Mouse (Mus musculus) MEL (cell line): ENCODE results near the gene Gm6993. TPM values are rescaled to one million over a fixed set of nuclear protein-coding genes. Genes with fewer than 3 reads are reported as not detected.

Experiments used
- DNase-seq: peaks from one replicate; pipeline ENCODE4 v3.0.0; 2011; ENCODE audit warnings: low read depth, low spot score
- H3K27ac ChIP-seq: 2 replicates; pipeline ENCODE4 v1.5.1; 2012; ENCODE audit warnings: low read depth, mild to moderate bottlenecking, control low read depth, low read length, moderate library complexity; ENCODE audit not compliant: control insufficient read depth
- H3K27me3 ChIP-seq, 2 experiments: fragments of 150-350 bp in 1 of 2; sonication (generic) in 1 of 2; 2 replicates each; pipeline ENCODE4 v1.6.1; 2012; ENCODE audit warnings: low read length in 2 of 2, mild to moderate bottlenecking in 2 of 2, improper control_type of control experiment in 1 of 2, moderate library complexity in 1 of 2; ENCODE audit not compliant: insufficient read depth in 2 of 2, control insufficient read depth in 1 of 2
- H3K36me3 ChIP-seq, 2 experiments: 2 replicates each; pipeline ENCODE4 v1.6.1; 2012 to 2014; ENCODE audit warnings: low read length in 2 of 2, improper control_type of control experiment in 1 of 2, inconsistent platforms in 1 of 2, mild to moderate bottlenecking in 1 of 2; ENCODE audit not compliant: insufficient read depth in 2 of 2, control insufficient read depth in 1 of 2
- H3K4me1 ChIP-seq, 2 experiments: fragments of 150-350 bp in 1 of 2; sonication (generic) in 1 of 2; 2 replicates each; pipeline ENCODE4 v1.6.1; 2012; ENCODE audit warnings: low read length in 2 of 2, improper control_type of control experiment in 1 of 2, mild to moderate bottlenecking in 1 of 2; ENCODE audit not compliant: insufficient read depth in 2 of 2, control insufficient read depth in 1 of 2
- H3K4me3 ChIP-seq, 2 experiments: fragments of 150-350 bp in 1 of 2; sonication (generic) in 1 of 2; 2 replicates each; pipeline ENCODE4 v1.5.1; 2012; ENCODE audit warnings: low read depth in 2 of 2, low read length in 2 of 2, mild to moderate bottlenecking in 2 of 2, moderate library complexity in 2 of 2, control low read depth in 1 of 2, improper control_type of control experiment in 1 of 2; ENCODE audit not compliant: control insufficient read depth in 1 of 2, insufficient read depth in 1 of 2
- H3K79me2 ChIP-seq: 2 replicates; pipeline ENCODE4 v1.6.1; 2012; ENCODE audit warnings: mild to moderate bottlenecking, low read length, moderate library complexity; ENCODE audit not compliant: control insufficient read depth, poor library complexity, insufficient read depth
- H3K9ac ChIP-seq: 2 replicates; pipeline ENCODE4 v1.6.1; 2012; ENCODE audit warnings: low read depth, mild to moderate bottlenecking, control low read depth, low read length, moderate library complexity; ENCODE audit not compliant: control insufficient read depth, poor library complexity, severe bottlenecking
- H3K9me3 ChIP-seq: fragments of 150-350 bp; sonication (generic); replicated peaks from 2 replicates; pipeline ENCODE4 v1.6.1; 2012; ENCODE audit warnings: mild to moderate bottlenecking, low read length, improper control_type of control experiment, moderate library complexity; ENCODE audit not compliant: insufficient read depth
- CHD2 ChIP-seq: IDR thresholded peaks from 2 replicates; pipeline ENCODE4 v1.6.1; 2011; ENCODE audit warnings: low read length, improper control_type of control experiment
- E2F4 ChIP-seq: IDR thresholded peaks from 2 replicates; pipeline ENCODE4 v1.6.1; 2011; ENCODE audit warnings: low read depth, low read length, improper control_type of control experiment, borderline replicate concordance
- MAFK ChIP-seq: IDR thresholded peaks from 2 replicates; pipeline ENCODE4 v1.6.1; 2011; ENCODE audit warnings: low read depth, mild to moderate bottlenecking, low read length, improper control_type of control experiment, borderline replicate concordance
- MAZ ChIP-seq: IDR thresholded peaks from 2 replicates; pipeline ENCODE4 v1.6.1; 2012; ENCODE audit warnings: low read depth, mild to moderate bottlenecking, inconsistent platforms, low read length, improper control_type of control experiment
- MEF2A ChIP-seq: IDR thresholded peaks from 2 replicates; pipeline ENCODE4 v1.6.1; 2014; ENCODE audit warnings: low read depth, mild to moderate bottlenecking, inconsistent platforms, low read length, improper control_type of control experiment; ENCODE audit not compliant: poor library complexity, insufficient replicate concordance, severe bottlenecking; ENCODE audit errors: extremely low read depth
- MXI1 ChIP-seq: IDR thresholded peaks from 2 replicates; pipeline ENCODE4 v1.6.1; 2011; ENCODE audit warnings: mild to moderate bottlenecking, low read depth, low read length, improper control_type of control experiment
- NRF1 ChIP-seq: IDR thresholded peaks from 2 replicates; pipeline ENCODE4 v1.6.1; 2014; ENCODE audit warnings: low read depth, mild to moderate bottlenecking, inconsistent platforms, low read length, improper control_type of control experiment, moderate library complexity; ENCODE audit not compliant: poor library complexity, insufficient read depth, severe bottlenecking
- POLR2A ChIP-seq, 2 experiments: IDR thresholded peaks; 2 replicates each; pipeline ENCODE4 v1.6.1; 2011 to 2012; ENCODE audit warnings: low read length in 2 of 2, mild to moderate bottlenecking in 2 of 2, control low read depth in 1 of 2, improper control_type of control experiment in 1 of 2, low read depth in 1 of 2, moderate library complexity in 1 of 2; ENCODE audit not compliant: control insufficient read depth in 1 of 2, insufficient read depth in 1 of 2, poor library complexity in 1 of 2
- POLR2AphosphoS5 ChIP-seq: IDR thresholded peaks from 2 replicates; pipeline ENCODE4 v1.6.1; 2012; ENCODE audit warnings: low read depth, borderline replicate concordance, mild to moderate bottlenecking, inconsistent platforms, low read length, moderate library complexity, mixed read lengths
- TBP ChIP-seq: IDR thresholded peaks from 2 replicates; pipeline ENCODE4 v1.8.0; 2011; ENCODE audit warnings: low read depth, low read length, improper control_type of control experiment
- UBTF ChIP-seq: IDR thresholded peaks from 2 replicates; pipeline ENCODE4 v1.6.1; 2012; ENCODE audit warnings: low read depth, mild to moderate bottlenecking, inconsistent platforms, low read length, improper control_type of control experiment, moderate library complexity, borderline replicate concordance; ENCODE audit not compliant: insufficient read depth
- USF1 ChIP-seq: IDR thresholded peaks from 2 replicates; pipeline ENCODE4 v1.6.1; 2014; ENCODE audit warnings: low read depth, mild to moderate bottlenecking, inconsistent platforms, low read length, improper control_type of control experiment, moderate library complexity
- ZC3H11A ChIP-seq: IDR thresholded peaks from 2 replicates; pipeline ENCODE4 v1.6.1; 2012; ENCODE audit warnings: low read depth, mild to moderate bottlenecking, inconsistent platforms, low read length, improper control_type of control experiment
- ZKSCAN1 ChIP-seq: IDR thresholded peaks from 2 replicates; pipeline ENCODE4 v1.6.1; 2012; ENCODE audit warnings: low read depth, mild to moderate bottlenecking, inconsistent platforms, low read length, improper control_type of control experiment, moderate library complexity
- ZNF384 ChIP-seq: IDR thresholded peaks from 2 replicates; pipeline ENCODE4 v1.6.1; 2012; ENCODE audit warnings: low read depth, mild to moderate bottlenecking, inconsistent platforms, low read length, improper control_type of control experiment
- polyA plus RNA-seq, 2 experiments: library from polyadenylated mRNA; stranded (reverse) in 1 of 2; unstranded in 1 of 2; fragments of >175 nt in 1 of 2; fragments of >200 nt in 1 of 2; gene quantifications; 2 replicates each; pipeline versions ENCODE4 v1.2.1 to v1.2.4; 2012; ENCODE audit warnings: low replicate concordance in 2 of 2, low read depth in 1 of 2; ENCODE audit not compliant: insufficient read length in 2 of 2, insufficient read depth in 1 of 2, missing spikeins in 1 of 2
- total RNA-seq: library from RNA; depleted of rRNA; stranded (reverse); fragments of 300-350 nt; gene quantifications from 2 replicates; pipeline ENCODE4 v1.2.3, GENCODE M21; 2012

The Gm6993 gene
- total and polyA plus RNA-seq, 3 experiments, result not detected

DNA sequence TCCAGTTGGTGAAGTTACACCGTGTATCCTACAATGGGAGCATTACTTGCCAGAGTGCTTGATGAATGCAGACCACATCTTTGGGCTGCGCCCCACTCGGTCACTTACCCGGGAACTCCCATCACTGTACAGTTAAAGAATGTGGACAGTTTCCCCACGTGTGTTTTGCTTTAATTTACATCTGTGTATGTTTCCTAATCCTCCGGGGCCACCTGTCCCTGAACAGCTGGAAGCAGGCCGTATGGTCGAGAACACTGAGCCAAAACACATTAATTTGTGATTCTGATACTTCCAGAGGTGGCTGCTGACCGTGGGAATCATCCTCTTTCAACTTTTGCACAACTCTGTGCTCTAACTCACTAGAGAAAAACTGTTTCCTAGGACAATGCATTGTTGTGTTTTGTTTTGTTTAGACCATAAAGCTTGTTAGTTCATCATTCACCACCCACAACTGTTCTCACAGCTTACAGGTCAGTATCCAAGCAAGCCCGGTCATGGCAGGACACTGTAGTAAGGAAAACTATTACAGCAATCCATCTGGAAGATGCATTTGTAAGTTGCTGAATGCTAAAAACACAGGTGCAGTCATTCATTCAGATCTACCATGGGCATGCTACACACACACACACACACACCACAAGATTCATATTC lies 34.5 kb upstream of the Gm6993 start:
- H3K9ac ChIP-seq, result no peak overlapping the region
- DNase-seq, result no peak
- H3K4me3 ChIP-seq, result no peak overlapping the region
- no peaks in the 10 kb centered on the region for H3K36me3 ChIP-seq
- H3K27ac ChIP-seq, result no peak overlapping the region
- no peaks in the 10 kb centered on the region for H3K9me3 ChIP-seq
- H3K79me2 ChIP-seq, result no peaks in the 10 kb centered on the region
- TF ChIP-seq POLR2A (IDR thresholded peaks at IDR 0.05; ENCODE audit: control insufficient read depth in 1 of 2, insufficient read depth in 1 of 2, low read depth in 1 of 2, low read length in 2 of 2, poor library complexity in 1 of 2), result no peak
- no peak for TF ChIP-seq MAFK
- no peak for TF ChIP-seq CHD2
- TF ChIP-seq MXI1, result no peak
- TF ChIP-seq MEF2A, result no peak
- no peak for TF ChIP-seq POLR2AphosphoS5
- TF ChIP-seq ZNF384, result no peak
- no peak for TF ChIP-seq ZKSCAN1
- no peak for TF ChIP-seq E2F4
- TF ChIP-seq USF1, result no peak
- no peaks in the 10 kb centered on the region for H3K4me1 ChIP-seq
- peaks cover 0 to 6% of the 10 kb centered on the region in 2 experiments for H3K27me3 ChIP-seq

DNA sequence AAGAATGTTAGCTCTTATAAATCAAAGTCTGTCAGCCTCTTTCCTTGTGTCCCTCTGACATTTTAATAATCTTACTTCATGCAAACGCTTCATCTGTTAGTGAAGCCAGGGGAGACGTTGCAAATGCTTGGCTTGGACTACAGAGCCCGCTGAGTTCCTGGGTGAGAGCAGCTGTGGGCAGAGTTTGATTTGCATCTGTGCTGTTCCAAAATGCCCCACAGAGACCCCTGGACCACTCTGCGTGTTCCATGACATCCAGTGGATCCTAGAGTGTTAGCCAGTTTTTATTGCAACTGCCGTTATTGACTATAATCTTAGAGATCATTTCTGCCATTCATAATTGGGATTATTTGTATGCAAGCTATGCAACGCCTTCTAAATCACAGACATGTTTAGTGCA lies 31.8 kb upstream of the Gm6993 start:
- no peak overlapping the region for H3K9ac ChIP-seq
- H3K9me3 ChIP-seq, result no peaks in the 10 kb centered on the region
- H3K4me1 ChIP-seq, result no peaks in the 10 kb centered on the region
- H3K4me3 ChIP-seq, result no peak overlapping the region
- no peaks in the 10 kb centered on the region for H3K79me2 ChIP-seq
- TF ChIP-seq ZC3H11A, result no peak
- TF ChIP-seq UBTF, result no peak
- TF ChIP-seq NRF1, result no peak
- TF ChIP-seq MAZ, result no peak
- no peak for TF ChIP-seq TBP
- no peak for TF ChIP-seq POLR2AphosphoS5
- peaks cover 0 to 2% of the 10 kb centered on the region in 2 experiments; a peak in 2 of 4 replicates for H3K27me3 ChIP-seq
- H3K36me3 ChIP-seq, result no peaks in the 10 kb centered on the region
- no peak for DNase-seq
- no peak overlapping the region for H3K27ac ChIP-seq
